Mouse (Mus musculus) inflammation-experienced regulatory T-cells, adult 6 months (primary cell): ENCODE results near the gene Bmp4. TPM values are rescaled to one million over a fixed set of nuclear protein-coding genes. Genes with fewer than 3 reads are reported as not detected.

Source experiments
- ATAC-seq: one replicate; pipeline ENCODE4 v1.8.0; 2017
- polyA plus RNA-seq, 3 experiments: library from polyadenylated mRNA; unstranded; fragments of 100-300 nt; shearing (Covaris generic); gene quantifications; one replicate each; pipeline ENCODE4 v1.2.1; 2017

Gene Bmp4
- polyA plus RNA-seq, 3 experiments from 2014 or later = not detected

- no peak for ATAC-seq
Measured at GRCm38 (mm10) chr14:46385701-46386477, 4.6 kb downstream of the Bmp4 start.

- no peak for ATAC-seq
Measured at GRCm38 (mm10) chr14:46384946-46385691, 5.3 kb downstream of the Bmp4 start.

- no peak for ATAC-seq
Measured at GRCm38 (mm10) chr14:46381457-46381856, 9.0 kb downstream of the Bmp4 start.

- no peak for ATAC-seq
Measured at GRCm38 (mm10) chr14:46380286-46380721, 10.2 kb downstream of the Bmp4 start.

GRCm38 (mm10) chr14:46379285-46379684, 11.2 kb downstream of the Bmp4 start, which contains the start of gene Gm15217:
Gene Gm15217 (plus strand): TSS chr14:46379414.
- ATAC-seq = no peak

GRCm38 (mm10) chr14:46375796-46376195, 14.7 kb downstream of the Bmp4 start:
- no peak for ATAC-seq

- no peak for ATAC-seq
Measured at GRCm38 (mm10) chr14:46372452-46372851, 18.0 kb downstream of the Bmp4 start.

GRCm38 (mm10) chr14:46363209-46363608, 27.3 kb downstream of the Bmp4 start:
- no peak for ATAC-seq

GRCm38 (mm10) chr14:46357696-46358095, 32.8 kb downstream of the Bmp4 start:
- no peak for ATAC-seq

GRCm38 (mm10) chr14:46357286-46357685, 33.2 kb downstream of the Bmp4 start:
- no peak for ATAC-seq

- ATAC-seq = no peak
Measured at GRCm38 (mm10) chr14:46344750-46345149, 45.7 kb downstream of the Bmp4 start.

GRCm38 (mm10) chr14:46338801-46339200, 51.7 kb downstream of the Bmp4 start:
- no peak for ATAC-seq

Other genes starting within 250 kb of the Bmp4 start
- not detected for gene Gm15217, start 11.3 kb downstream of the Bmp4 start, polyA plus RNA-seq